Mouse (Mus musculus) erythroblast, embryonic 14.5 days (primary cell): ENCODE data around the gene Sycn.

Source experiments
- GATA1 ChIP-seq: IDR thresholded peaks from 2 replicates; pipeline ENCODE4 v1.6.1; 2012; ENCODE audit warnings: low read length, inconsistent platforms, mixed read lengths
- TAL1 ChIP-seq: IDR thresholded peaks from 3 replicates; pipeline ENCODE4 v1.6.1; 2012; ENCODE audit warnings: low read length, inconsistent platforms, mixed read lengths

GRCm38 (mm10) chr7:28558486-28558885 is 17.8 kb downstream of the Sycn start:
- TF ChIP-seq TAL1 (no peak), GATA1 (no peak)
